Mouse (Mus musculus) heart, postnatal 0 days (tissue): ENCODE data around the gene Gm11567.

Experiments
- CTCF ChIP-seq: IDR thresholded peaks from 2 replicates; pipeline ENCODE4 v1.5.1; 2016; ENCODE audit warnings: antibody characterized with exemption, control low read depth, low read depth
- EP300 ChIP-seq: IDR thresholded peaks from 2 replicates; pipeline ENCODE4 v1.6.1; 2016; ENCODE audit warnings: antibody characterized with exemption, low read depth

- TF ChIP-seq CTCF (no peak), EP300 (no peak)
Observed at GRCm38 (mm10) chr11:99907620-99908019, 28.6 kb downstream of the Gm11567 start, which contains the start of gene Krtap31-1.
